In genomic region chr16:48516776-48517499, GRCm38 (mm10) we compare ENCODE assay signal across 19 mouse cellular contexts.
DNase-seq lines count a peak whose midpoint lies in the region; ATAC-seq and TF ChIP-seq lines count a peak whose summit lies in the region.
"Had no signal": no experiment of that assay in that cellular context is flagged by ENCODE, and none has a peak within 500 bp of the region (broad histone marks: within the 10 kb centered on the region; RNA-seq: fewer than 3 reads in every experiment).

No protein-coding gene starts in this region.

- H3K27ac ChIP-seq in forebrain, postnatal 0 days (ENCODE audit: low read depth, low read length): no peak overlapping the region
- no peak overlapping the region for H3K27ac ChIP-seq in forebrain, embryonic 10.5 days

- no peak overlapping the region for H3K4me2 ChIP-seq in forebrain, postnatal 0 days (ENCODE audit: low read depth)

- TF ChIP-seq CTCF in forebrain, postnatal 0 days (IDR thresholded peaks at IDR 0.05; ENCODE audit: low read depth): no peak

- peak; percentile 9 for DNase-seq in forebrain, postnatal 0 days
- DNase-seq in forebrain, embryonic 10.5 days (ENCODE audit: extremely low spot score, low spot score): no peak
- no peak for DNase-seq in frontal cortex, postnatal 14 days (ENCODE audit: low spot score in 2 of 2)
- DNase-seq: adrenal gland, adult 2 months; adrenal gland, adult 8-10 months; adrenal gland, postnatal 10 days; adrenal gland, postnatal 14 days; adrenal gland, postnatal 25 days; adrenal gland, postnatal 36 days; B cell, adult 2 months; cerebellum, adult 11 months; cerebellum, adult 11-12 months; cerebellum, adult 18-20 months had no signal

- H3K36me3 ChIP-seq in forebrain, postnatal 0 days (ENCODE audit: insufficient read depth): no peaks in the 10 kb centered on the region
- H3K36me3 ChIP-seq in forebrain, embryonic 10.5 days (replicated peaks): no peaks in the 10 kb centered on the region
- H3K36me3 ChIP-seq: G1E had no signal

- H3K4me3 ChIP-seq in forebrain, postnatal 0 days (ENCODE audit: low read depth, low read length): no peak overlapping the region
- H3K4me3 ChIP-seq in forebrain, embryonic 10.5 days: no peak overlapping the region

- 85% methylated on average over 5 of the region's 5 CpGs for whole genome bisulfite sequencing in forebrain, postnatal 0 days
- 91% methylated on average over 5 of the region's 5 CpGs for WGBS in forebrain, embryonic 10.5 days

- peak; percentile 69 for ATAC-seq in forebrain, postnatal 0 days
- peak; percentile 62; the same call in 1 of the 2 replicates for ATAC-seq in frontal cortex, adult (ENCODE audit: low TSS enrichment)
- ATAC-seq: activated CD4-positive, CD25-positive, alpha-beta regulatory T cell, adult 4 months; CD4-positive, CD25-positive, alpha-beta regulatory T cell, adult 4 months; Patski had no signal

- H3K27me3 ChIP-seq in forebrain, postnatal 0 days (ENCODE audit: insufficient read depth, low read length): no peaks in the 10 kb centered on the region
- no peaks in the 10 kb centered on the region for H3K27me3 ChIP-seq in forebrain, embryonic 10.5 days (ENCODE audit: poor library complexity, severe bottlenecking)
- H3K27me3 ChIP-seq: CH12.LX, Patski had no signal

- H3K4me1 ChIP-seq in forebrain, postnatal 0 days (ENCODE audit: insufficient read depth): no peaks in the 10 kb centered on the region
- H3K4me1 ChIP-seq in forebrain, embryonic 10.5 days: no peaks in the 10 kb centered on the region

- no peaks in the 10 kb centered on the region for H3K9me3 ChIP-seq in forebrain, postnatal 0 days (ENCODE audit: low read length)
- no peaks in the 10 kb centered on the region for H3K9me3 ChIP-seq in forebrain, embryonic 10.5 days
- H3K9me3 ChIP-seq: G1E had no signal

- no peak overlapping the region for H3K9ac ChIP-seq in forebrain, postnatal 0 days
